Mouse (Mus musculus) liver (tissue): ENCODE data around the gene Odf4.
"Not testable (repeated sequence)": the region's sequence is repeated elsewhere in the genome, so short reads cannot be mapped to it uniquely, and the experiment has no call there.

ENCODE experiments used
- DNase-seq: peaks from one replicate; pipeline ENCODE4 v3.0.0-alpha.2; 2020; ENCODE audit warnings: mixed read lengths

Odf4 gene

GRCm38 (mm10) chr11:68946001-68946400, 19.1 kb upstream of the Odf4 start:
- no peak for DNase-seq

- no peak for DNase-seq
Observed at GRCm38 (mm10) chr11:68945245-68945644, 18.4 kb upstream of the Odf4 start.

GRCm38 (mm10) chr11:68942731-68943130, 15.8 kb upstream of the Odf4 start:
- DNase-seq = no peak

- no peak for DNase-seq
Observed at GRCm38 (mm10) chr11:68940516-68940915, 13.6 kb upstream of the Odf4 start.

GRCm38 (mm10) chr11:68939451-68940304, 12.8 kb upstream of the Odf4 start:
- DNase-seq = peak; percentile 84

GRCm38 (mm10) chr11:68936951-68937350, 10.1 kb upstream of the Odf4 start:
- DNase-seq = not testable (repeated sequence)

- DNase-seq = no peak
Observed at GRCm38 (mm10) chr11:68933885-68934507, 7.1 kb upstream of the Odf4 start.

GRCm38 (mm10) chr11:68929947-68930346, 3.1 kb upstream of the Odf4 start:
- DNase-seq = no peak

GRCm38 (mm10) chr11:68924749-68925148, 2.1 kb downstream of the Odf4 start:
- no peak for DNase-seq

- no peak for DNase-seq
Observed at GRCm38 (mm10) chr11:68923191-68923590, 3.7 kb downstream of the Odf4 start.

- no peak for DNase-seq
Observed at GRCm38 (mm10) chr11:68914566-68914965, 12.3 kb downstream of the Odf4 start.

- DNase-seq = no peak
Observed at GRCm38 (mm10) chr11:68911531-68912177, 15.2 kb downstream of the Odf4 start.

GRCm38 (mm10) chr11:68908846-68909503, 17.9 kb downstream of the Odf4 start:
- no peak for DNase-seq

- DNase-seq = no peak
Observed at GRCm38 (mm10) chr11:68907251-68907650, 19.6 kb downstream of the Odf4 start.

- DNase-seq = no peak
Observed at GRCm38 (mm10) chr11:68906461-68906790, 20.5 kb downstream of the Odf4 start.

- DNase-seq = no peak
Observed at GRCm38 (mm10) chr11:68905665-68906460, 21.0 kb downstream of the Odf4 start.

GRCm38 (mm10) chr11:68905138-68905531, 21.7 kb downstream of the Odf4 start:
- DNase-seq = no peak

GRCm38 (mm10) chr11:68904375-68905137, 22.3 kb downstream of the Odf4 start:
- peak; percentile 69 for DNase-seq

GRCm38 (mm10) chr11:68903775-68904174, 23.1 kb downstream of the Odf4 start:
- DNase-seq = no peak

GRCm38 (mm10) chr11:68902823-68903222, 24.1 kb downstream of the Odf4 start:
- no peak for DNase-seq

GRCm38 (mm10) chr11:68902367-68902766, 24.5 kb downstream of the Odf4 start:
- DNase-seq = no peak

- no peak for DNase-seq
Observed at GRCm38 (mm10) chr11:68902047-68902364, 24.9 kb downstream of the Odf4 start.
